Mouse (Mus musculus): ENCODE results near the gene Nfkb1. TPM values are rescaled to one million over a fixed set of nuclear protein-coding genes. Genes with fewer than 3 reads are reported as not detected.
A peak's percentile ranks its signal among the peaks of the same experiment; 100 is the strongest.

Gene Nfkb1
- polyA plus RNA-seq, 1 experiment from 2014 or later: 8.7 TPM

- Histone ChIP-seq H3K36me3 (ENCODE audit: control insufficient read depth, insufficient read depth, low read length) (peaks cover 2% of the 10 kb centered on the region; the same call in 1 of the 2 replicates), H3K4me1 (ENCODE audit: control insufficient read depth, insufficient read depth, low read length) (no peaks in the 10 kb centered on the region), H3K4me2 (ENCODE audit: low read length) (no peak overlapping the region), H3K27me3 (ENCODE audit: control insufficient read depth, insufficient read depth, low read length) (no peaks in the 10 kb centered on the region), H3K9ac (replicated peaks; ENCODE audit: low read length) (no peak overlapping the region), H3K4me3 (replicated peaks; ENCODE audit: low read depth, low read length) (no peak overlapping the region), H3K9me3 (ENCODE audit: control insufficient read depth, low read length) (no peaks in the 10 kb centered on the region), H3K27ac (replicated peaks; ENCODE audit: low read depth, low read length) (no peak overlapping the region)
- ATAC-seq (ENCODE audit: low FRiP score, low TSS enrichment) (no peak), DNase-seq (no peak)
- WGBS: 89% methylated on average over 14 of the region's 14 CpGs
These were observed 55.5 kb downstream of the Nfkb1 start for GRCm38 (mm10) chr3:135635646-135636434.

GRCm38 (mm10) chr3:135635030-135635429 is 56.3 kb downstream of the Nfkb1 start:
- WGBS: 93% methylated on average over 1 of the region's 1 CpGs

GRCm38 (mm10) chr3:135634275-135634674 is 57.1 kb downstream of the Nfkb1 start:
- DNase-seq (no peak), ATAC-seq (ENCODE audit: low FRiP score, low TSS enrichment) (no peak)
- Histone ChIP-seq H3K9me3 (ENCODE audit: control insufficient read depth, low read length) (no peaks in the 10 kb centered on the region), H3K4me1 (ENCODE audit: control insufficient read depth, insufficient read depth, low read length) (no peaks in the 10 kb centered on the region), H3K4me3 (replicated peaks; ENCODE audit: low read depth, low read length) (no peak overlapping the region), H3K9ac (replicated peaks; ENCODE audit: low read length) (no peak overlapping the region), H3K36me3 (ENCODE audit: control insufficient read depth, insufficient read depth, low read length) (no peaks in the 10 kb centered on the region), H3K27me3 (ENCODE audit: control insufficient read depth, insufficient read depth, low read length) (no peaks in the 10 kb centered on the region), H3K27ac (replicated peaks; ENCODE audit: low read depth, low read length) (no peak overlapping the region), H3K4me2 (ENCODE audit: low read length) (no peak overlapping the region)
- 96% methylated on average over 3 of the region's 3 CpGs for WGBS

More at GRCm38 (mm10) chr3:135635030-135635429, 56.3 kb downstream of the Nfkb1 start:
- no peak for ATAC-seq (ENCODE audit: low FRiP score, low TSS enrichment)
- no peak for DNase-seq
- no peak overlapping the region for H3K27ac ChIP-seq (replicated peaks; ENCODE audit: low read depth, low read length)
- no peaks in the 10 kb centered on the region for H3K4me1 ChIP-seq (ENCODE audit: control insufficient read depth, insufficient read depth, low read length)
- H3K36me3 ChIP-seq (ENCODE audit: control insufficient read depth, insufficient read depth, low read length): peaks cover 1% of the 10 kb centered on the region; the same call in 1 of the 2 replicates
- H3K9me3 ChIP-seq (ENCODE audit: control insufficient read depth, low read length): no peaks in the 10 kb centered on the region
- no peak overlapping the region for H3K4me3 ChIP-seq (replicated peaks; ENCODE audit: low read depth, low read length)
- no peak overlapping the region for H3K9ac ChIP-seq (replicated peaks; ENCODE audit: low read length)
- no peak overlapping the region for H3K4me2 ChIP-seq (ENCODE audit: low read length)
- no peaks in the 10 kb centered on the region for H3K27me3 ChIP-seq (ENCODE audit: control insufficient read depth, insufficient read depth, low read length)

GRCm38 (mm10) chr3:135631856-135632255 is 59.5 kb downstream of the Nfkb1 start:
- no peak for DNase-seq
- Histone ChIP-seq H3K36me3 (ENCODE audit: control insufficient read depth, insufficient read depth, low read length) (no peaks in the 10 kb centered on the region), H3K4me1 (ENCODE audit: control insufficient read depth, insufficient read depth, low read length) (no peaks in the 10 kb centered on the region), H3K9me3 (ENCODE audit: control insufficient read depth, low read length) (no peaks in the 10 kb centered on the region), H3K27ac (replicated peaks; ENCODE audit: low read depth, low read length) (no peak overlapping the region), H3K27me3 (ENCODE audit: control insufficient read depth, insufficient read depth, low read length) (no peaks in the 10 kb centered on the region), H3K4me3 (replicated peaks; ENCODE audit: low read depth, low read length) (no peak overlapping the region), H3K4me2 (ENCODE audit: low read length) (no peak overlapping the region), H3K9ac (replicated peaks; ENCODE audit: low read length) (no peak overlapping the region)
- WGBS: 22% methylated on average over 4 of the region's 4 CpGs
- no peak for ATAC-seq (ENCODE audit: low FRiP score, low TSS enrichment)

GRCm38 (mm10) chr3:135631096-135631457 is 60.3 kb downstream of the Nfkb1 start:
- DNase-seq: peak; percentile 50
- H3K4me1 ChIP-seq (ENCODE audit: control insufficient read depth, insufficient read depth, low read length): no peaks in the 10 kb centered on the region
- H3K4me2 ChIP-seq (ENCODE audit: low read length): no peak overlapping the region
- no peaks in the 10 kb centered on the region for H3K36me3 ChIP-seq (ENCODE audit: control insufficient read depth, insufficient read depth, low read length)
- H3K27ac ChIP-seq (replicated peaks; ENCODE audit: low read depth, low read length): no peak overlapping the region
- WGBS: 66% methylated on average over 10 of the region's 10 CpGs
- H3K9me3 ChIP-seq (ENCODE audit: control insufficient read depth, low read length): no peaks in the 10 kb centered on the region
- H3K4me3 ChIP-seq (replicated peaks; ENCODE audit: low read depth, low read length): no peak overlapping the region
- ATAC-seq (ENCODE audit: low FRiP score, low TSS enrichment): 0 out of 2 replicates have a peak, but pooled peaks have one; percentile 21
- no peak overlapping the region; the same call in 1 of the 2 replicates for H3K9ac ChIP-seq (replicated peaks; ENCODE audit: low read length)
- H3K27me3 ChIP-seq (ENCODE audit: control insufficient read depth, insufficient read depth, low read length): no peaks in the 10 kb centered on the region

- 71% methylated on average over 21 of the region's 21 CpGs for WGBS
- 0 out of 2 replicates have a peak, but pooled peaks have one; percentile 35 for ATAC-seq (ENCODE audit: low FRiP score, low TSS enrichment)
These were observed 60.8 kb downstream of the Nfkb1 start for GRCm38 (mm10) chr3:135630430-135631095.

GRCm38 (mm10) chr3:135629830-135630355 is 61.5 kb downstream of the Nfkb1 start:
- H3K4me2 ChIP-seq (ENCODE audit: low read length): no peak overlapping the region
- no peak overlapping the region for H3K27ac ChIP-seq (replicated peaks; ENCODE audit: low read depth, low read length)
- H3K9me3 ChIP-seq (ENCODE audit: control insufficient read depth, low read length): no peaks in the 10 kb centered on the region
- WGBS: 94% methylated on average over 4 of the region's 4 CpGs
- no peaks in the 10 kb centered on the region for H3K36me3 ChIP-seq (ENCODE audit: control insufficient read depth, insufficient read depth, low read length)
- H3K9ac ChIP-seq (replicated peaks; ENCODE audit: low read length): no peak overlapping the region
- no peaks in the 10 kb centered on the region for H3K27me3 ChIP-seq (ENCODE audit: control insufficient read depth, insufficient read depth, low read length)
- ATAC-seq (ENCODE audit: low FRiP score, low TSS enrichment) (no peak), DNase-seq (no peak)
- no peaks in the 10 kb centered on the region for H3K4me1 ChIP-seq (ENCODE audit: control insufficient read depth, insufficient read depth, low read length)
- H3K4me3 ChIP-seq (replicated peaks; ENCODE audit: low read depth, low read length): no peak overlapping the region

More at GRCm38 (mm10) chr3:135630430-135631095, 60.8 kb downstream of the Nfkb1 start:
- Histone ChIP-seq H3K9me3 (ENCODE audit: control insufficient read depth, low read length) (no peaks in the 10 kb centered on the region), H3K27ac (replicated peaks; ENCODE audit: low read depth, low read length) (no peak overlapping the region), H3K27me3 (ENCODE audit: control insufficient read depth, insufficient read depth, low read length) (no peaks in the 10 kb centered on the region), H3K9ac (replicated peaks; ENCODE audit: low read length) (no peak overlapping the region; the same call in 1 of the 2 replicates), H3K4me2 (ENCODE audit: low read length) (no peak overlapping the region), H3K4me3 (replicated peaks; ENCODE audit: low read depth, low read length) (no peak overlapping the region), H3K36me3 (ENCODE audit: control insufficient read depth, insufficient read depth, low read length) (no peaks in the 10 kb centered on the region), H3K4me1 (ENCODE audit: control insufficient read depth, insufficient read depth, low read length) (no peaks in the 10 kb centered on the region)
- DNase-seq: peak; percentile 14

GRCm38 (mm10) chr3:135628706-135629169 is 62.6 kb downstream of the Nfkb1 start:
- Histone ChIP-seq H3K9me3 (ENCODE audit: control insufficient read depth, low read length) (no peaks in the 10 kb centered on the region), H3K4me1 (ENCODE audit: control insufficient read depth, insufficient read depth, low read length) (no peaks in the 10 kb centered on the region), H3K36me3 (ENCODE audit: control insufficient read depth, insufficient read depth, low read length) (no peaks in the 10 kb centered on the region), H3K27ac (replicated peaks; ENCODE audit: low read depth, low read length) (no peak overlapping the region), H3K27me3 (ENCODE audit: control insufficient read depth, insufficient read depth, low read length) (no peaks in the 10 kb centered on the region), H3K4me2 (ENCODE audit: low read length) (no peak overlapping the region), H3K4me3 (replicated peaks; ENCODE audit: low read depth, low read length) (no peak overlapping the region), H3K9ac (replicated peaks; ENCODE audit: low read length) (no peak overlapping the region)
- ATAC-seq (ENCODE audit: low FRiP score, low TSS enrichment): no peak
- 89% methylated on average over 9 of the region's 9 CpGs for whole genome bisulfite sequencing
- DNase-seq: no peak

All from midbrain, embryonic 14.5 days (tissue).